Mouse (Mus musculus): Measurements from ENCODE around the gene Dnajb1.

- TF ChIP-seq CTCF (IDR thresholded peaks at IDR 0.05; ENCODE audit: low read depth) = no peak
- TF ChIP-seq EP300 (IDR thresholded peaks at IDR 0.05; ENCODE audit: low read depth) = no peak
Observed at GRCm38 (mm10) chr8:83594167-83595049, 13.6 kb upstream of the Dnajb1 start.
